Mouse (Mus musculus) monocyte, adult 59 days (primary cell): ENCODE results near the gene Art4. TPM values are rescaled to one million over a fixed set of nuclear protein-coding genes. Genes with fewer than 3 reads are reported as not detected.

Experiments used
- total RNA-seq, 2 experiments: library from RNA; stranded (reverse); gene quantifications; one replicate each; pipeline ENCODE4 v1.2.4; 2023

The Art4 gene
- not detected for total RNA-seq

GRCm38 (mm10) chr6:136857186-136857872 lies at the start of gene Art4:
TSS of gene Art4 (minus strand) at chr6:136857733.

GRCm38 (mm10) chr6:136875670-136876069 lies 18.1 kb upstream of the Art4 start, which contains the start of gene Mgp:
TSS of gene Mgp (minus strand) at chr6:136875823.

DNA sequence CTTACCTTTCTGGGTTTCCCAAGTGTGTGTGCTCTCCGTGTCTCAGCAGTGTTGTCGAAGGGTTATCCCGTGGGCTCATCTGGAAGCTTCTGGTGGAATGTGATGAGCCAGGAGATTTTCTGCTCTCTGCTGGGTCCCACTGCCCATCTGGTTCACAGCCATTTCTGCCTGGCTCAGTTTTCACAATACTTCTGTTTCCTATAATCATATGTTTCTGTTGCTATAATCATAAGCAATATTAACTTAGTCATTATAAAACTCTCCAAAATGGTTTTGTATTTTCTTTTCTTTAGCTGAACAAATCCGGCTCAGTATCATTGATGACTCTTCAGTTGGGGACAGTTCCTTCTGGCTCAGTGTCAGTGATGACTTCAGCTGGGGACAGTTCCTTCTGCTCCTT lies 22.2 kb downstream of the Art4 start, which contains the start of gene Smco3:
Smco3 (minus strand) TSS at position 101 of the 400 bp plus-strand sequence.

GRCm38 (mm10) chr6:136827881-136828561 lies 29.5 kb downstream of the Art4 start, which contains the start of gene Wbp11:
TSS of gene Wbp11 (minus strand) at chr6:136828233.

GRCm38 (mm10) chr6:136827516-136827880 lies 30.0 kb downstream of the Art4 start, which contains the start of gene BC049715:
TSS of gene BC049715 (plus strand) at chr6:136827626.

DNA sequence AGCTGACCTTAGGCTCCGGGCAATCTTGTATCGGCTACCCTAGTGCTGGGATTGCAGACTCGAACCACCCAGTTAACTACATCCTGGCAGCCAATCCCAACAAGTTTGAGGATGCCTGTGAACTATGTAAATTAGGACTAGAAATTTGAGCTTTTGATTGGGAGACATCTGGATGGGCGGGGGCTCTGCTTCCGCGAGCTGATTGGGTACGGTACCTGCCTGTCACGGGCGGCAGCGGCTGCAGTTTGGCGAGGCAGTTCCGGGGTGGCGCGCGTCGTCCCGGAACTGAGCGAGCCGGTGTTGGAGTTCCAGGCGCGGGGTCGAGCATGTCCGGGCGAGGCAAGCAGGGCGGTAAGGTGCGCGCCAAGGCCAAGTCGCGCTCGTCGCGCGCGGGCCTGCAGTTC lies 49.5 kb downstream of the Art4 start, which contains the start of gene H2afj:
H2afj (plus strand) TSS at position 231 of the 404 bp plus-strand sequence.

DNA sequence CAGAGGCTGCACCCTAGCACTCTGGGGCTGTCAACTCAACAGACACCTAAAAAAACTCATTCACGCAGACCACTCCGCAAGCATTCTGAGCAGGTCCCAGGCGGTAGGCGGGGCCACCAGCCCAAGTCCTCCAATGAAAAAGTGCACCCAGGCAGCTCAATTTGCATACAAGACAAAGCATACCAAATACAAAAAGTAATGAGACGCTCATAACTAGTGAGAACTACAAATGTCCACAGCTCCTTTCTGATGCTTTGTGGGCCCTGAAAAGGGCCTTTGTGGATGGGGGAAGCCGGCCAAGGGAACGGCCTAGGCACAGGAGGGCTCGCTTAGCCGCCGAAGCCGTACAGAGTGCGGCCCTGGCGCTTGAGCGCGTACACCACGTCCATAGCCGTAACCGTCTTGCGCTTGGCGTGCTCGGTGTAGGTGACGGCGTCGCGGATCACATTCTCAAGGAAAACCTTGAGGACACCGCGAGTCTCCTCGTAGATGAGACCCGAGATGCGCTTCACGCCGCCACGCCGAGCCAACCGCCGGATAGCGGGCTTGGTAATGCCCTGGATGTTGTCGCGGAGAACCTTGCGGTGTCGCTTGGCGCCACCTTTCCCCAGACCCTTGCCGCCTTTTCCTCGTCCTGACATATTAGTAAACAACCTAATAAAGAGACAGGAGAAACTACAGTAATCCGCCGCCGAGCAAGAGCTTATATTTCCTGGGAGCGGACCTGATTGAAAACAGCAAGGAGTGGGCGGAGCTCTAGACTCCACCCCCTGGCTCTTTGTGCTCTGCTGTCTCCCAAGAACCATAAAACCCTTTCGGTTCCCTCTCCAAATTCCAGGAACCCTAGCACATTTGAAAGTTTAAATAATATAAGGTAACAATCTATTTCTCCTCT lies 53.5 kb downstream of the Art4 start, which contains the start of gene Hist4h4:
Hist4h4 (minus strand) TSS at position 677 of the 895 bp plus-strand sequence.

Other genes with a start within 250 kb of the Art4 start
- 100 to 1,000 TPM; 749 to 750 TPM for gene Plbd1, start 195.8 kb downstream of the Art4 start, total RNA-seq
- under 1 TPM; 0.39 to 0.68 TPM for gene Gucy2c, start 76.0 kb downstream of the Art4 start, total RNA-seq
- gene Hist4h4, start 53.3 kb downstream of the Art4 start, total RNA-seq, result 10 to 100 TPM; 20.0 to 22.3 TPM
- gene H2afj, start 49.5 kb downstream of the Art4 start, total RNA-seq, result 100 to 1,000 TPM; 116 to 131 TPM
- 1 to 10 TPM; 2.3 to 3.4 TPM for gene BC049715, start 30.1 kb downstream of the Art4 start, total RNA-seq
- gene Wbp11, start 29.5 kb downstream of the Art4 start, total RNA-seq, result 100 to 1,000 TPM; 112 to 125 TPM
- not detected for gene Smco3, start 22.3 kb downstream of the Art4 start, total RNA-seq
- not detected for gene Mgp, start 18.1 kb upstream of the Art4 start, total RNA-seq
- gene Erp27, start 64.4 kb upstream of the Art4 start, total RNA-seq, result 1 to 10 TPM; 2.4 to 2.9 TPM
- not detected for gene Pde6h, start 66.1 kb upstream of the Art4 start, total RNA-seq
- gene Arhgdib, start 84.2 kb upstream of the Art4 start, total RNA-seq, result 100 to 1,000 TPM; 669 to 800 TPM